ENCODE assay signal across 9 mouse cellular contexts in genomic region chr13:56433466-56433865, GRCm38 (mm10). TPM values are rescaled to one million over a fixed set of nuclear protein-coding genes. Genes with fewer than 3 reads are reported as not detected.
DNase-seq lines count a peak whose midpoint lies in the region; ATAC-seq and TF ChIP-seq lines count a peak whose summit lies in the region.
"Had no signal": no experiment of that assay in that cellular context is flagged by ENCODE, and none has a peak within 500 bp of the region (broad histone marks: within the 10 kb centered on the region; RNA-seq: fewer than 3 reads in every experiment).

No protein-coding gene starts in this region.

- no peak for TF ChIP-seq POLR2A in CH12.LX (IDR thresholded peaks at IDR 0.05; ENCODE audit: low read depth, low read length)

- H3K79me2 ChIP-seq in CH12.LX (replicated peaks; ENCODE audit: control insufficient read depth, extremely low read depth, insufficient read depth, poor library complexity, severe bottlenecking) = no peaks in the 10 kb centered on the region

- H3K27me3 ChIP-seq in CH12.LX (replicated peaks) = peaks cover 71% of the 10 kb centered on the region
- H3K27me3 ChIP-seq in forebrain, embryonic 11.5 days (ENCODE audit: control insufficient read depth, insufficient read depth, low read length) = peaks cover 22% of the 10 kb centered on the region
- H3K27me3 ChIP-seq in kidney, embryonic 14.5 days (ENCODE audit: control insufficient read depth, insufficient read depth, low read length) = peaks cover 18% of the 10 kb centered on the region
- peaks cover 22% of the 10 kb centered on the region for H3K27me3 ChIP-seq in liver, embryonic 11.5 days (replicated peaks; ENCODE audit: control insufficient read depth, insufficient read depth, low read length)

- no peak overlapping the region for H3K9ac ChIP-seq in CH12.LX (ENCODE audit: insufficient read depth, low read depth)
- H3K9ac ChIP-seq in forebrain, embryonic 11.5 days (ENCODE audit: low read length) = no peak overlapping the region; the same call in 1 of the 2 replicates
- no peak overlapping the region for H3K9ac ChIP-seq in kidney, embryonic 14.5 days (ENCODE audit: low read depth, low read length)
- no peak overlapping the region for H3K9ac ChIP-seq in liver, embryonic 11.5 days (ENCODE audit: low read depth, low read length)

- TF ChIP-seq RAD21 in CH12.LX (IDR thresholded peaks at IDR 0.05; ENCODE audit: low read depth, low read length) = peak; percentile 56

- no peak overlapping the region for H3K4me3 ChIP-seq in CH12.LX (replicated peaks in 1 of 3; ENCODE audit: low read depth in 2 of 3, low read length in 2 of 3, poor library complexity in 1 of 3)
- no peak overlapping the region for H3K4me3 ChIP-seq in forebrain, embryonic 11.5 days (ENCODE audit: low read depth, low read length)
- H3K4me3 ChIP-seq in kidney, embryonic 14.5 days (ENCODE audit: low read length) = no peak overlapping the region
- H3K4me3 ChIP-seq in liver, embryonic 11.5 days (ENCODE audit: low read depth, low read length) = no peak overlapping the region

- TF ChIP-seq CTCF in CH12.LX (conservative IDR thresholded peaks at IDR 0.05 in 1 of 2, IDR thresholded peaks at IDR 0.05 in 1 of 2; ENCODE audit: low read depth in 2 of 2, low read length in 2 of 2) = peak; percentile 59 to 72

- in situ Hi-C loops in CH12.LX (cut with MboI; ENCODE audit: low pct_ligation_motif_present, low pct_unique_long_range_greater_than_20kb, low sequenced_read_pairs) = loop anchor here (5.0 kb wide), 2 partner anchors 151 to 236 kb away; no protein-coding TSS in a partner anchor

- H3K27ac ChIP-seq in CH12.LX (ENCODE audit: insufficient read depth, low read depth) = no peak overlapping the region
- no peak overlapping the region for H3K27ac ChIP-seq in forebrain, embryonic 11.5 days (ENCODE audit: low read depth, low read length)
- no peak overlapping the region for H3K27ac ChIP-seq in kidney, embryonic 14.5 days (ENCODE audit: low read depth, low read length)
- H3K27ac ChIP-seq in liver, embryonic 11.5 days (ENCODE audit: low read depth, low read length) = no peak overlapping the region

- no peak for ATAC-seq in forebrain, embryonic 11.5 days (replicated peaks; ENCODE audit: low FRiP score)
- ATAC-seq in kidney, embryonic 14.5 days (ENCODE audit: low FRiP score, low TSS enrichment) = peak; percentile 36; the same call in 1 of the 2 replicates
- no peak for ATAC-seq in liver, embryonic 11.5 days (replicated peaks; ENCODE audit: low FRiP score)
- no peak for ATAC-seq in activated CD4-positive, CD25-positive, alpha-beta regulatory T cell, adult 4 months

- WGBS in forebrain, embryonic 11.5 days = 13% methylated on average over 10 of the region's 10 CpGs
- WGBS in kidney, embryonic 14.5 days = 13% methylated on average over 10 of the region's 10 CpGs
- WGBS in liver, embryonic 11.5 days = 13% methylated on average over 10 of the region's 10 CpGs

- H3K36me3 ChIP-seq in CH12.LX (replicated peaks in 1 of 2; ENCODE audit: control insufficient read depth in 1 of 2, insufficient read depth in 1 of 2, low read length in 1 of 2) = no peaks in the 10 kb centered on the region
- no peaks in the 10 kb centered on the region for H3K36me3 ChIP-seq in forebrain, embryonic 11.5 days (ENCODE audit: control insufficient read depth, insufficient read depth, low read length)
- no peaks in the 10 kb centered on the region for H3K36me3 ChIP-seq in kidney, embryonic 14.5 days (ENCODE audit: control insufficient read depth, insufficient read depth, low read length)
- no peaks in the 10 kb centered on the region for H3K36me3 ChIP-seq in liver, embryonic 11.5 days (ENCODE audit: control insufficient read depth, insufficient read depth, low read length)

- peaks cover 0 to 9% of the 10 kb centered on the region in 2 experiments; a peak in 3 of 4 replicates for H3K4me1 ChIP-seq in CH12.LX (ENCODE audit: control insufficient read depth in 1 of 2, insufficient read depth in 2 of 2)
- H3K4me1 ChIP-seq in forebrain, embryonic 11.5 days (replicated peaks; ENCODE audit: control insufficient read depth, insufficient read depth, low read length) = peaks cover 10% of the 10 kb centered on the region; the same call in 1 of the 2 replicates
- H3K4me1 ChIP-seq in kidney, embryonic 14.5 days (ENCODE audit: control insufficient read depth, insufficient read depth, low read length) = 0 out of 2 replicates have a peak, but pooled peaks cover 5% of the 10 kb centered on the region
- no peaks in the 10 kb centered on the region for H3K4me1 ChIP-seq in liver, embryonic 11.5 days (replicated peaks; ENCODE audit: control insufficient read depth, insufficient read depth, low read length)

- no peak for TF ChIP-seq EP300 in CH12.LX (IDR thresholded peaks at IDR 0.05; ENCODE audit: low read length)

- H3K4me2 ChIP-seq in CH12.LX (ENCODE audit: insufficient read depth, low read depth, poor library complexity, severe bottlenecking) = no peak overlapping the region
- H3K4me2 ChIP-seq in forebrain, embryonic 11.5 days (ENCODE audit: low read depth, low read length, severe bottlenecking) = 0 out of 2 replicates have a peak overlapping the region, but pooled peaks have one; percentile 11
- H3K4me2 ChIP-seq in kidney, embryonic 14.5 days (replicated peaks; ENCODE audit: low read depth, low read length) = no peak overlapping the region
- no peak overlapping the region for H3K4me2 ChIP-seq in liver, embryonic 11.5 days

- DNase-seq in 416B (ENCODE audit: low read depth) = peak; percentile 55
- peak; percentile 35 for DNase-seq in CH12.LX (ENCODE audit: extremely low read depth)
- DNase-seq in c-Kit-positive CD71-positive TER-119-negative erythroid progenitor cells, embryonic 14.5 days (ENCODE audit: low read depth) = peak; percentile 16
- DNase-seq in forebrain, embryonic 11.5 days (ENCODE audit: low spot score) = peak; percentile 94
- peak; percentile 61 for DNase-seq in liver, embryonic 11.5 days (ENCODE audit: low spot score)
- peak; percentile 41 for DNase-seq in right cerebral cortex, adult 18-20 months

- dilution Hi-C loops in CH12.LX (cut with MboI; ENCODE audit: extremely low pct_ligation_motif_present, extremely low pct_unique_long_range_greater_than_20kb, low sequenced_read_pairs) = no loop called here

- no peaks in the 10 kb centered on the region for H3K9me3 ChIP-seq in CH12.LX (replicated peaks; ENCODE audit: low read length)
- H3K9me3 ChIP-seq in forebrain, embryonic 11.5 days (ENCODE audit: control insufficient read depth, low read length) = no peaks in the 10 kb centered on the region
- H3K9me3 ChIP-seq in kidney, embryonic 14.5 days (ENCODE audit: control insufficient read depth, low read length) = no peaks in the 10 kb centered on the region
- H3K9me3 ChIP-seq in liver, embryonic 11.5 days (ENCODE audit: control insufficient read depth, low read length) = no peaks in the 10 kb centered on the region

TF ChIP-seq in CH12.LX, 34 proteins besides CTCF, POLR2A, EP300 and RAD21:
- no peak for TF ChIP-seq POLR2AphosphoS2 (IDR thresholded peaks at IDR 0.05; ENCODE audit: low read depth, low read length)
- TF ChIP-seq ZC3H11A (IDR thresholded peaks at IDR 0.05; ENCODE audit: low read depth, low read length) = no peak
- TF ChIP-seq NRF1 (IDR thresholded peaks at IDR 0.05; ENCODE audit: low read depth, low read length) = no peak
- TF ChIP-seq SIN3A (IDR thresholded peaks at IDR 0.05; ENCODE audit: low read length) = no peak
- no peak for TF ChIP-seq HCFC1 (IDR thresholded peaks at IDR 0.05; ENCODE audit: low read depth, low read length)
- peak; percentile 51 for TF ChIP-seq SMC3 (IDR thresholded peaks at IDR 0.05; ENCODE audit: low read depth, low read length)

RNA-seq across cellular contexts. Expression of gene Slc25a48, which starts 4.7 kb away (rescaled TPM):
- not detected in 2 replicates for total RNA-seq in CH12.LX (2012; rRNA removed)
- not detected in 2 replicates for total RNA-seq in CH12.LX (2014; rRNA removed)
- polyA plus RNA-seq in CH12.LX (2012; ENCODE audit: insufficient read length, low read depth) = not detected in 2 replicates
- polyA plus RNA-seq in forebrain, embryonic 11.5 days (2014; fragmentation: Nextera tagmentation; extraction: Ambion mirVana) = not detected in 2 replicates
- polyA plus RNA-seq in kidney, embryonic 14.5 days (2014; fragmentation: Nextera tagmentation; extraction: Ambion mirVana) = 0.69 and 0.94 TPM in 2 replicates
- 0.18 and 0.37 TPM in 2 replicates for polyA plus RNA-seq in liver, embryonic 11.5 days (2014; fragmentation: Nextera tagmentation; extraction: Ambion mirVana)
- polyA plus RNA-seq in activated CD4-positive, CD25-positive, alpha-beta regulatory T cell, adult 4 months (2017; shearing (Covaris generic)) = not detected

RNA-seq across cellular contexts. Expression of gene Gm3045, which starts 7.1 kb away (rescaled TPM):
- not detected in 2 replicates for total RNA-seq in CH12.LX (2012; rRNA removed)
- not detected in 2 replicates for total RNA-seq in CH12.LX (2014; rRNA removed)
- not detected in 2 replicates for polyA plus RNA-seq in CH12.LX (2012; ENCODE audit: insufficient read length, low read depth)
- polyA plus RNA-seq in forebrain, embryonic 11.5 days (2014; fragmentation: Nextera tagmentation; extraction: Ambion mirVana) = not detected in 2 replicates
- not detected in 2 replicates for polyA plus RNA-seq in kidney, embryonic 14.5 days (2014; fragmentation: Nextera tagmentation; extraction: Ambion mirVana)
- not detected in 2 replicates for polyA plus RNA-seq in liver, embryonic 11.5 days (2014; fragmentation: Nextera tagmentation; extraction: Ambion mirVana)
- polyA plus RNA-seq in activated CD4-positive, CD25-positive, alpha-beta regulatory T cell, adult 4 months (2017; shearing (Covaris generic)) = not detected
- polyA plus RNA-seq: heart, embryonic 16.5 days had no signal

RNA-seq across cellular contexts. Expression of gene Il9, which starts 48.6 kb away (rescaled TPM):
- total RNA-seq in CH12.LX (2012; rRNA removed) (not detected in 2 replicates), CH12.LX (2014; rRNA removed) (not detected in 2 replicates)
- not detected in 2 replicates for polyA plus RNA-seq in CH12.LX (2012; ENCODE audit: insufficient read length, low read depth)
- not detected in 2 replicates for polyA plus RNA-seq in forebrain, embryonic 11.5 days (2014; fragmentation: Nextera tagmentation; extraction: Ambion mirVana)
- polyA plus RNA-seq in kidney, embryonic 14.5 days (2014; fragmentation: Nextera tagmentation; extraction: Ambion mirVana) = not detected in 2 replicates
- polyA plus RNA-seq in liver, embryonic 11.5 days (2014; fragmentation: Nextera tagmentation; extraction: Ambion mirVana) = not detected in 2 replicates
- polyA plus RNA-seq in activated CD4-positive, CD25-positive, alpha-beta regulatory T cell, adult 4 months (2017; shearing (Covaris generic)) = not detected
- polyA plus RNA-seq: heart, embryonic 16.5 days had no signal

Comparison
In these comparisons a context has a peak if more than half of its experiments do, and no peak if none do; other contexts are left out.
1. DNase-seq: peak in every context shown above with its lines; median percentile 94 in forebrain, embryonic 11.5 days; 61 in liver, embryonic 11.5 days; 55 in 416B; 41 in right cerebral cortex, adult 18-20 months; 35 in CH12.LX; 16 in c-Kit-positive CD71-positive TER-119-negative erythroid progenitor cells, embryonic 14.5 days.